Mouse (Mus musculus) embryonic facial prominence, embryonic 15.5 days (tissue): ENCODE measurements at regions not wholly inside any gene's neighbourhood (a gene's known extent, or its start where the extent isn't known, plus 50 kb on each side); places are given as distances from the start of the nearest gene placed in this dataset.
A peak's percentile ranks its signal among the peaks of the same experiment; 100 is the strongest.

Experiments used
- ATAC-seq: fragments of 200-750 bp; cut with Nextera tagmentation; 2 replicates; pipeline ENCODE4 v1.8.0; 2017; ENCODE audit warnings: low read depth, moderate TSS enrichment; ENCODE audit not compliant: insufficient number of reproducible peaks, low FRiP score, low TSS enrichment
- H3K27ac ChIP-seq: fragments of 300-500 bp; sonication (generic); replicated peaks from 2 replicates; pipeline ENCODE4 v1.5.1; 2015; ENCODE audit warnings: mild to moderate bottlenecking, inconsistent platforms
- H3K27me3 ChIP-seq: fragments of 300-500 bp; sonication (generic); 2 replicates; pipeline ENCODE4 v1.6.1; 2015; ENCODE audit warnings: inconsistent platforms
- H3K36me3 ChIP-seq: fragments of 300-500 bp; sonication (generic); 2 replicates; pipeline ENCODE4 v1.6.1; 2015; ENCODE audit warnings: mild to moderate bottlenecking, inconsistent platforms
- H3K4me1 ChIP-seq: fragments of 300-500 bp; sonication (generic); 2 replicates; pipeline ENCODE4 v1.6.1; 2015; ENCODE audit warnings: inconsistent platforms
- H3K4me2 ChIP-seq: fragments of 300-500 bp; sonication (generic); replicated peaks from 2 replicates; pipeline ENCODE4 v1.6.1; 2015; ENCODE audit warnings: mild to moderate bottlenecking, inconsistent platforms
- H3K4me3 ChIP-seq: fragments of 300-500 bp; sonication (generic); replicated peaks from 2 replicates; pipeline ENCODE4 v1.5.1; 2015; ENCODE audit warnings: mild to moderate bottlenecking, inconsistent platforms
- H3K9ac ChIP-seq: fragments of 300-500 bp; sonication (generic); 2 replicates; pipeline ENCODE4 v1.6.1; 2015; ENCODE audit warnings: inconsistent platforms
- H3K9me3 ChIP-seq: fragments of 300-500 bp; sonication (generic); replicated peaks from 2 replicates; pipeline ENCODE4 v1.6.1; 2016; ENCODE audit warnings: inconsistent platforms
- WGBS: fragments of 180-500 bp; shearing (Covaris S2); methylation state at CpG from one replicate; pipeline ENCODE4 v1.1.7; 2015; 5-methylcytosine and 5-hydroxymethylcytosine counted together

GRCm38 (mm10) chr13:97633551-97633950 is 126.9 kb downstream of the Gm10260 start:
- H3K9ac ChIP-seq, result no peak overlapping the region
- H3K4me2 ChIP-seq, result no peak overlapping the region
- 73% methylated on average over 4 of the region's 4 CpGs for WGBS
- H3K4me1 ChIP-seq, result peaks cover 33% of the 10 kb centered on the region; the same call in 1 of the 2 replicates
- no peak overlapping the region for H3K27ac ChIP-seq
- ATAC-seq, result no peak
- H3K36me3 ChIP-seq, result no peaks in the 10 kb centered on the region
- H3K9me3 ChIP-seq, result no peaks in the 10 kb centered on the region
- H3K27me3 ChIP-seq, result no peaks in the 10 kb centered on the region
- no peak overlapping the region for H3K4me3 ChIP-seq

GRCm38 (mm10) chr13:97631872-97632402 is 128.5 kb downstream of the Gm10260 start:
- no peaks in the 10 kb centered on the region for H3K27me3 ChIP-seq

GRCm38 (mm10) chr13:97630921-97631320 is 129.5 kb downstream of the Gm10260 start:
- 85% methylated on average over 5 of the region's 5 CpGs for WGBS
- Histone ChIP-seq H3K9ac (no peak overlapping the region), H3K4me1 (peaks cover 39% of the 10 kb centered on the region), H3K9me3 (no peaks in the 10 kb centered on the region), H3K4me3 (no peak overlapping the region), H3K27me3 (no peaks in the 10 kb centered on the region), H3K36me3 (no peaks in the 10 kb centered on the region), H3K27ac (no peak overlapping the region), H3K4me2 (no peak overlapping the region)
- no peak for ATAC-seq

More at GRCm38 (mm10) chr13:97631872-97632402, 128.5 kb downstream of the Gm10260 start:
- WGBS, result 45% methylated on average over 13 of the region's 13 CpGs
- no peak for ATAC-seq
- no peak overlapping the region for H3K9ac ChIP-seq
- H3K4me3 ChIP-seq, result no peak overlapping the region
- H3K27ac ChIP-seq, result 0 out of 2 replicates have a peak overlapping the region, but pooled peaks have one; percentile 12
- no peaks in the 10 kb centered on the region for H3K9me3 ChIP-seq
- peaks cover 33% of the 10 kb centered on the region; the same call in 1 of the 2 replicates for H3K4me1 ChIP-seq
- H3K4me2 ChIP-seq, result no peak overlapping the region; the same call in 1 of the 2 replicates
- no peaks in the 10 kb centered on the region for H3K36me3 ChIP-seq

- no peak overlapping the region for H3K4me2 ChIP-seq
- H3K4me3 ChIP-seq, result no peak overlapping the region
- H3K9ac ChIP-seq, result no peak overlapping the region
- no peak overlapping the region for H3K27ac ChIP-seq
- no peak for ATAC-seq
- H3K4me1 ChIP-seq, result peaks cover 29% of the 10 kb centered on the region
- WGBS, result 75% methylated on average over 7 of the region's 7 CpGs
- no peaks in the 10 kb centered on the region for H3K36me3 ChIP-seq
- H3K27me3 ChIP-seq, result no peaks in the 10 kb centered on the region
- no peaks in the 10 kb centered on the region for H3K9me3 ChIP-seq
These were observed 131.8 kb downstream of the Gm10260 start for GRCm38 (mm10) chr13:97628608-97629007.

GRCm38 (mm10) chr13:97627247-97627646 is 133.2 kb downstream of the Gm10260 start:
- Histone ChIP-seq H3K9ac (no peak overlapping the region), H3K9me3 (no peaks in the 10 kb centered on the region), H3K4me1 (peaks cover 21% of the 10 kb centered on the region), H3K4me2 (no peak overlapping the region), H3K4me3 (no peak overlapping the region), H3K36me3 (no peaks in the 10 kb centered on the region), H3K27ac (no peak overlapping the region), H3K27me3 (no peaks in the 10 kb centered on the region)
- 67% methylated on average over 10 of the region's 10 CpGs for WGBS
- no peak for ATAC-seq

- H3K4me3 ChIP-seq, result no peak overlapping the region
- no peaks in the 10 kb centered on the region for H3K9me3 ChIP-seq
- H3K4me2 ChIP-seq, result no peak overlapping the region
- ATAC-seq, result no peak
- WGBS, result 67% methylated on average over 5 of the region's 5 CpGs
- H3K27ac ChIP-seq, result no peak overlapping the region
- no peak overlapping the region for H3K9ac ChIP-seq
- H3K4me1 ChIP-seq, result peaks cover 16% of the 10 kb centered on the region
- H3K36me3 ChIP-seq, result no peaks in the 10 kb centered on the region
- no peaks in the 10 kb centered on the region for H3K27me3 ChIP-seq
These were observed 133.6 kb downstream of the Gm10260 start for GRCm38 (mm10) chr13:97626786-97627185.

GRCm38 (mm10) chr13:97626116-97626515 is 134.3 kb downstream of the Gm10260 start:
- Histone ChIP-seq H3K4me2 (no peak overlapping the region), H3K36me3 (no peaks in the 10 kb centered on the region), H3K9ac (no peak overlapping the region), H3K9me3 (no peaks in the 10 kb centered on the region), H3K4me1 (peaks cover 11% of the 10 kb centered on the region), H3K4me3 (no peak overlapping the region), H3K27ac (no peak overlapping the region), H3K27me3 (no peaks in the 10 kb centered on the region)
- 77% methylated on average over 5 of the region's 5 CpGs for WGBS
- no peak for ATAC-seq

GRCm38 (mm10) chr13:97625391-97625790 is 135.0 kb downstream of the Gm10260 start:
- 54% methylated on average over 4 of the region's 4 CpGs for WGBS
- no peak overlapping the region for H3K4me2 ChIP-seq
- no peak for ATAC-seq
- H3K9me3 ChIP-seq, result no peaks in the 10 kb centered on the region
- H3K27ac ChIP-seq, result no peak overlapping the region
- no peaks in the 10 kb centered on the region for H3K27me3 ChIP-seq
- peaks cover 11% of the 10 kb centered on the region; the same call in 1 of the 2 replicates for H3K4me1 ChIP-seq
- no peak overlapping the region for H3K9ac ChIP-seq
- H3K4me3 ChIP-seq, result no peak overlapping the region
- H3K36me3 ChIP-seq, result no peaks in the 10 kb centered on the region

- H3K27me3 ChIP-seq, result no peaks in the 10 kb centered on the region
- H3K9me3 ChIP-seq, result no peaks in the 10 kb centered on the region
- no peaks in the 10 kb centered on the region for H3K36me3 ChIP-seq
- WGBS, result 68% methylated on average over 6 of the region's 6 CpGs
- H3K4me1 ChIP-seq, result peaks cover 14% of the 10 kb centered on the region
- no peak overlapping the region for H3K4me2 ChIP-seq
- H3K4me3 ChIP-seq, result no peak overlapping the region
- ATAC-seq, result 0 out of 2 replicates have a peak, but pooled peaks have one; percentile 19
- 0 out of 2 replicates have a peak overlapping the region, but pooled peaks have one; percentile 17 for H3K27ac ChIP-seq
- H3K9ac ChIP-seq, result no peak overlapping the region
These were observed 142.2 kb downstream of the Gm10260 start for GRCm38 (mm10) chr13:97618190-97618586.

GRCm38 (mm10) chr13:97617511-97618189 is 142.8 kb downstream of the Gm10260 start:
- H3K27me3 ChIP-seq, result no peaks in the 10 kb centered on the region
- 0 out of 2 replicates have a peak overlapping the region, but pooled peaks have one; percentile 17 for H3K27ac ChIP-seq
- peak; percentile 60 for ATAC-seq
- H3K4me3 ChIP-seq, result no peak overlapping the region
- H3K4me1 ChIP-seq, result peaks cover 14% of the 10 kb centered on the region
- WGBS, result 52% methylated on average over 13 of the region's 13 CpGs
- no peak overlapping the region for H3K4me2 ChIP-seq
- H3K9ac ChIP-seq, result no peak overlapping the region
- H3K9me3 ChIP-seq, result no peaks in the 10 kb centered on the region
- no peaks in the 10 kb centered on the region for H3K36me3 ChIP-seq

- H3K4me3 ChIP-seq, result no peak overlapping the region
- no peaks in the 10 kb centered on the region for H3K9me3 ChIP-seq
- peaks cover 14% of the 10 kb centered on the region for H3K4me1 ChIP-seq
- no peak overlapping the region for H3K4me2 ChIP-seq
- 0 out of 2 replicates have a peak overlapping the region, but pooled peaks have one; percentile 17 for H3K27ac ChIP-seq
- H3K36me3 ChIP-seq, result no peaks in the 10 kb centered on the region
- no peak for ATAC-seq
- H3K9ac ChIP-seq, result no peak overlapping the region
- no peaks in the 10 kb centered on the region for H3K27me3 ChIP-seq
These were observed 143.5 kb downstream of the Gm10260 start for GRCm38 (mm10) chr13:97616919-97617318.
